32 mouse cellular contexts compared by ENCODE assay signal in the genomic region with DNA sequence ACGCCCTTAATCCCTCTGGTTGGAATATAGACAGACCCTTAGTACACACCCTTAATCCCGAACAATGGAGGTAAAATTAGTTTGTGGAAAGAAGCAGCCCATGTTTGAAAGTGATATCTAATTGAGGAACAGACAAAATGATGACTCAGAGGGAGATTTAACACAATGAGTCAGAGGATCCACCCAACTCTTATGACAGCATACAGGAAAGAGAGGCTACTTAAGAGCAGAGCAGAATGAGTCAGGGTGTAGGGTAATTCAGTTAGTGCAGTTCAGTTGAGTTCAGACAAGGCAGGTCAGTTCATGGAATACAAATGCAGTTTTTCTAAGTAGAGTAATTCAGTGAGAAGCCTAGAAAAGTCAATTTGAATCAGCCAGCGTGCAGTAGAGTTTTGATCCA.
A peak's percentile ranks its signal among the peaks of the same experiment; 100 is the strongest.
DNase-seq lines count a peak whose midpoint lies in the region; ATAC-seq and TF ChIP-seq lines count a peak whose summit lies in the region.
"Had no signal": no experiment of that assay in that cellular context is flagged by ENCODE, and none has a peak within 500 bp of the region (broad histone marks: within the 10 kb centered on the region; RNA-seq: fewer than 3 reads in every experiment).

No protein-coding gene starts in this region.

- in situ Hi-C loops in CH12.LX (cut with MboI; ENCODE audit: low pct_ligation_motif_present, low pct_unique_long_range_greater_than_20kb, low sequenced_read_pairs): no loop called here

- H3K27ac ChIP-seq in liver, adult 2 months (replicated peaks; ENCODE audit: insufficient read depth, low read depth, low read length): no peak overlapping the region
- no peak overlapping the region for H3K27ac ChIP-seq in liver, embryonic 11.5 days (ENCODE audit: low read depth, low read length)
- H3K27ac ChIP-seq in CH12.LX (ENCODE audit: insufficient read depth, low read depth): no peak overlapping the region
- H3K27ac ChIP-seq in bone marrow macrophage, adult 2 months (ENCODE audit: insufficient read depth, low read depth, low read length): peak overlapping the region; percentile 89
- no peak overlapping the region for H3K27ac ChIP-seq in liver, postnatal 0 days (ENCODE audit: low read depth)
- H3K27ac ChIP-seq: embryonic facial prominence, embryonic 10.5 days; embryonic facial prominence, embryonic 15.5 days; forebrain, embryonic 15.5 days; heart, adult 2 months; hindbrain, embryonic 13.5 days; limb, embryonic 12.5 days; liver, embryonic 12.5 days; neural tube, embryonic 12.5 days; stomach, postnatal 0 days had no signal

- dilution Hi-C loops in CH12.LX (cut with MboI; ENCODE audit: extremely low pct_ligation_motif_present, extremely low pct_unique_long_range_greater_than_20kb, low sequenced_read_pairs): no loop called here

- DNase-seq in liver, adult 2 months (ENCODE audit: extremely low read depth, low read depth, low spot score): peak; percentile 43
- no peak for DNase-seq in liver, embryonic 11.5 days (ENCODE audit: low spot score)
- peak; percentile 82 for DNase-seq in CH12.LX (ENCODE audit: extremely low read depth)
- no peak for DNase-seq in urinary bladder, postnatal 14 days (ENCODE audit: low spot score)
- no peak for DNase-seq in lung, postnatal 10 days
- no peak for DNase-seq in liver, postnatal 0 days
- DNase-seq: adrenal gland, postnatal 14 days; cerebellum, adult 2 months; cerebellum, postnatal 25 days; heart, adult 2 months; heart, postnatal 4 days; kidney, postnatal 14 days; layer of hippocampus, adult 9-11 months; lung, adult 18-20 months; lung, postnatal 36 days; right cerebral cortex, adult 18-20 months; right cerebral cortex, postnatal 4 days; thymus, adult 18-20 months; thymus, postnatal 25 days had no signal

- no peak for TF ChIP-seq POLR2A in liver, adult 2 months (IDR thresholded peaks at IDR 0.05; ENCODE audit: extremely low read depth, insufficient read depth, low read length)
- no peak for TF ChIP-seq POLR2A in CH12.LX (IDR thresholded peaks at IDR 0.05; ENCODE audit: low read depth, low read length)
- no peak for TF ChIP-seq POLR2A in bone marrow macrophage, adult 2 months (IDR thresholded peaks at IDR 0.05; ENCODE audit: borderline replicate concordance, low read depth, low read length)

- ATAC-seq in liver, embryonic 11.5 days (replicated peaks; ENCODE audit: low FRiP score): no peak
- no peak for ATAC-seq in liver, postnatal 0 days
- ATAC-seq: forebrain, embryonic 15.5 days; intestine, embryonic 16.5 days; liver, embryonic 12.5 days; midbrain, embryonic 16.5 days had no signal

- H3K9me3 ChIP-seq in liver, embryonic 11.5 days (ENCODE audit: control insufficient read depth, low read length): no peaks in the 10 kb centered on the region
- H3K9me3 ChIP-seq in CH12.LX (replicated peaks; ENCODE audit: low read length): no peaks in the 10 kb centered on the region
- no peaks in the 10 kb centered on the region for H3K9me3 ChIP-seq in liver, postnatal 0 days (ENCODE audit: low read length)
- H3K9me3 ChIP-seq: embryonic facial prominence, embryonic 10.5 days; embryonic facial prominence, embryonic 15.5 days; forebrain, embryonic 15.5 days; heart, embryonic 12.5 days; hindbrain, embryonic 13.5 days; limb, embryonic 12.5 days; liver, embryonic 12.5 days; neural tube, embryonic 12.5 days had no signal

- TF ChIP-seq EP300 in CH12.LX (IDR thresholded peaks at IDR 0.05; ENCODE audit: low read length): peak; percentile 93
- TF ChIP-seq EP300 in liver, postnatal 0 days (IDR thresholded peaks at IDR 0.05; ENCODE audit: low read depth): no peak

- no peak overlapping the region for H3K9ac ChIP-seq in liver, adult 2 months (ENCODE audit: low read depth, low read length)
- H3K9ac ChIP-seq in liver, embryonic 11.5 days (ENCODE audit: low read depth, low read length): no peak overlapping the region
- no peak overlapping the region for H3K9ac ChIP-seq in CH12.LX (ENCODE audit: insufficient read depth, low read depth)
- no peak overlapping the region for H3K9ac ChIP-seq in liver, postnatal 0 days (replicated peaks)
- H3K9ac ChIP-seq: embryonic facial prominence, embryonic 15.5 days; forebrain, embryonic 15.5 days; heart, embryonic 12.5 days; hindbrain, embryonic 13.5 days; limb, embryonic 12.5 days; liver, embryonic 12.5 days; neural tube, embryonic 12.5 days had no signal

- H3K4me2 ChIP-seq in liver, embryonic 11.5 days: no peak overlapping the region
- H3K4me2 ChIP-seq in CH12.LX (ENCODE audit: insufficient read depth, low read depth, poor library complexity, severe bottlenecking): peak overlapping the region; percentile 44; the same call in 1 of the 2 replicates
- no peak overlapping the region for H3K4me2 ChIP-seq in liver, postnatal 0 days (ENCODE audit: low read depth, low read length)
- H3K4me2 ChIP-seq: embryonic facial prominence, embryonic 15.5 days; forebrain, embryonic 15.5 days; heart, embryonic 12.5 days; hindbrain, embryonic 13.5 days; limb, embryonic 12.5 days; liver, embryonic 12.5 days; midbrain, embryonic 11.5 days; neural tube, embryonic 12.5 days had no signal

- H3K79me2 ChIP-seq in liver, adult 2 months (ENCODE audit: control insufficient read depth, insufficient read depth, low read length): no peaks in the 10 kb centered on the region
- no peaks in the 10 kb centered on the region for H3K79me2 ChIP-seq in CH12.LX (replicated peaks; ENCODE audit: control insufficient read depth, extremely low read depth, insufficient read depth, poor library complexity, severe bottlenecking)

- no peak overlapping the region for H3K4me3 ChIP-seq in liver, adult 2 months (ENCODE audit: insufficient read depth, low read depth, low read length)
- no peak overlapping the region for H3K4me3 ChIP-seq in liver, embryonic 11.5 days (ENCODE audit: low read depth, low read length)
- no peak overlapping the region for H3K4me3 ChIP-seq in CH12.LX (replicated peaks in 1 of 3; ENCODE audit: low read depth in 2 of 3, low read length in 2 of 3, poor library complexity in 1 of 3)
- H3K4me3 ChIP-seq in bone marrow macrophage, adult 2 months (ENCODE audit: insufficient read depth, low read length): peak overlapping the region; percentile 56
- no peak overlapping the region for H3K4me3 ChIP-seq in liver, postnatal 0 days (ENCODE audit: low read depth, low read length)
- H3K4me3 ChIP-seq: embryonic facial prominence, embryonic 10.5 days; embryonic facial prominence, embryonic 15.5 days; forebrain, embryonic 15.5 days; heart, adult 2 months; heart, embryonic 12.5 days; hindbrain, embryonic 13.5 days; limb, embryonic 12.5 days; liver, embryonic 12.5 days; neural tube, embryonic 12.5 days had no signal

- H3K27me3 ChIP-seq in liver, adult 2 months (ENCODE audit: control insufficient read depth, insufficient read depth, low read length): no peaks in the 10 kb centered on the region
- H3K27me3 ChIP-seq in liver, embryonic 11.5 days (replicated peaks; ENCODE audit: control insufficient read depth, insufficient read depth, low read length): no peaks in the 10 kb centered on the region
- no peaks in the 10 kb centered on the region for H3K27me3 ChIP-seq in CH12.LX (replicated peaks)
- H3K27me3 ChIP-seq in liver, postnatal 0 days (ENCODE audit: insufficient read depth, low read length): no peaks in the 10 kb centered on the region
- H3K27me3 ChIP-seq: embryonic facial prominence, embryonic 15.5 days; forebrain, embryonic 15.5 days; heart, embryonic 12.5 days; hindbrain, embryonic 13.5 days; liver, embryonic 12.5 days; neural tube, embryonic 12.5 days had no signal

- 74% methylated on average over 3 of the region's 3 CpGs for WGBS in liver, adult 2 months
- WGBS in liver, embryonic 11.5 days: 72% methylated on average over 3 of the region's 3 CpGs
- 65% methylated on average over 3 of the region's 3 CpGs for WGBS in liver, postnatal 0 days (ENCODE audit: insufficient replicate concordance)

- H3K4me1 ChIP-seq in liver, adult 2 months (ENCODE audit: control insufficient read depth, insufficient read depth, low read length): no peaks in the 10 kb centered on the region
- no peaks in the 10 kb centered on the region for H3K4me1 ChIP-seq in liver, embryonic 11.5 days (replicated peaks; ENCODE audit: control insufficient read depth, insufficient read depth, low read length)
- H3K4me1 ChIP-seq in CH12.LX (ENCODE audit: control insufficient read depth in 1 of 2, insufficient read depth in 2 of 2): peaks cover 0 to 25% of the 10 kb centered on the region in 2 experiments; a peak in 2 of 4 replicates
- peaks cover 20% of the 10 kb centered on the region for H3K4me1 ChIP-seq in bone marrow macrophage, adult 2 months (ENCODE audit: control insufficient read depth, insufficient read depth, low read length)
- H3K4me1 ChIP-seq in liver, postnatal 0 days (ENCODE audit: insufficient read depth): no peaks in the 10 kb centered on the region
- H3K4me1 ChIP-seq: embryonic facial prominence, embryonic 10.5 days; embryonic facial prominence, embryonic 15.5 days; heart, embryonic 12.5 days; hindbrain, embryonic 13.5 days; liver, embryonic 12.5 days had no signal

- TF ChIP-seq CTCF in liver, adult 2 months (IDR thresholded peaks at IDR 0.05; ENCODE audit: low read depth, low read length): no peak
- TF ChIP-seq CTCF in CH12.LX (conservative IDR thresholded peaks at IDR 0.05 in 1 of 2, IDR thresholded peaks at IDR 0.05 in 1 of 2; ENCODE audit: low read depth in 2 of 2, low read length in 2 of 2): no peak
- TF ChIP-seq CTCF in bone marrow macrophage, adult 2 months (IDR thresholded peaks at IDR 0.05; ENCODE audit: low read depth, low read length): no peak
- TF ChIP-seq CTCF in liver, postnatal 0 days (IDR thresholded peaks at IDR 0.05; ENCODE audit: low read depth): no peak

- TF ChIP-seq RAD21 in CH12.LX (IDR thresholded peaks at IDR 0.05; ENCODE audit: low read depth, low read length): no peak

- H3K36me3 ChIP-seq in liver, adult 2 months (ENCODE audit: control insufficient read depth, insufficient read depth, low read length): no peaks in the 10 kb centered on the region
- no peaks in the 10 kb centered on the region for H3K36me3 ChIP-seq in liver, embryonic 11.5 days (ENCODE audit: control insufficient read depth, insufficient read depth, low read length)
- no peaks in the 10 kb centered on the region for H3K36me3 ChIP-seq in CH12.LX (replicated peaks in 1 of 2; ENCODE audit: control insufficient read depth in 1 of 2, insufficient read depth in 1 of 2, low read length in 1 of 2)
- H3K36me3 ChIP-seq in liver, postnatal 0 days (replicated peaks; ENCODE audit: insufficient read depth, low read length): no peaks in the 10 kb centered on the region
- H3K36me3 ChIP-seq: embryonic facial prominence, embryonic 10.5 days; embryonic facial prominence, embryonic 15.5 days; forebrain, embryonic 15.5 days; heart, embryonic 12.5 days; hindbrain, embryonic 13.5 days; limb, embryonic 12.5 days; liver, embryonic 12.5 days; neural tube, embryonic 12.5 days had no signal

TF ChIP-seq in CH12.LX, 34 proteins besides CTCF, POLR2A, EP300 and RAD21 (continues in another document):
- TF ChIP-seq MEF2A (IDR thresholded peaks at IDR 0.05; ENCODE audit: borderline replicate concordance, low read depth, low read length) (peak; percentile 71; the same call in 1 of the 2 replicates), JUND (conservative IDR thresholded peaks at IDR 0.05; ENCODE audit: low read depth, low read length) (peak; percentile 93), ETS1 (conservative IDR thresholded peaks at IDR 0.05; ENCODE audit: low read depth, low read length) (peak; percentile 86), RCOR1 (conservative IDR thresholded peaks at IDR 0.05; ENCODE audit: low read depth, low read length) (peak; percentile 86; the same call in 1 of the 2 replicates)

Comparison
In these comparisons a context has a peak if more than half of its experiments do, and no peak if none do; other contexts are left out.
1. DNase-seq: peak in liver, adult 2 months (single experiment) and CH12.LX (single experiment); none in liver, embryonic 11.5 days (single experiment), urinary bladder, postnatal 14 days (single experiment), lung, postnatal 10 days (single experiment) and liver, postnatal 0 days (single experiment).